Mouse (Mus musculus) forebrain, embryonic 15.5 days (tissue): ENCODE measurements around the gene Neurl1b. TPM values are rescaled to one million over a fixed set of nuclear protein-coding genes. Genes with fewer than 3 reads are reported as not detected.

Source experiments
- ATAC-seq: fragments of 200-750 bp; cut with Nextera tagmentation; replicated peaks from 2 replicates; pipeline ENCODE4 v1.8.0; 2017; ENCODE audit warnings: mild to moderate bottlenecking, moderate TSS enrichment, moderate library complexity
- H3K27ac ChIP-seq: fragments of 300-500 bp; sonication (generic); replicated peaks from 2 replicates; pipeline ENCODE4 v1.5.1; 2015; ENCODE audit warnings: mild to moderate bottlenecking, inconsistent platforms
- H3K27me3 ChIP-seq: fragments of 300-500 bp; sonication (generic); 2 replicates; pipeline ENCODE4 v1.6.1; 2015; ENCODE audit warnings: inconsistent platforms
- H3K36me3 ChIP-seq: fragments of 300-500 bp; sonication (generic); 2 replicates; pipeline ENCODE4 v1.6.1; 2015; ENCODE audit warnings: mild to moderate bottlenecking, inconsistent platforms
- H3K4me1 ChIP-seq: fragments of 300-500 bp; sonication (generic); 2 replicates; pipeline ENCODE4 v1.6.1; 2015; ENCODE audit warnings: inconsistent platforms
- H3K4me2 ChIP-seq: fragments of 300-500 bp; sonication (generic); replicated peaks from 2 replicates; pipeline ENCODE4 v1.6.1; 2015; ENCODE audit warnings: mild to moderate bottlenecking, inconsistent platforms
- H3K4me3 ChIP-seq: fragments of 300-500 bp; sonication (generic); 2 replicates; pipeline ENCODE4 v1.5.1; 2015; ENCODE audit warnings: mild to moderate bottlenecking, inconsistent platforms
- H3K9ac ChIP-seq: fragments of 300-500 bp; sonication (generic); replicated peaks from 2 replicates; pipeline ENCODE4 v1.6.1; 2015; ENCODE audit warnings: mild to moderate bottlenecking, inconsistent platforms
- H3K9me3 ChIP-seq: fragments of 300-500 bp; sonication (generic); 2 replicates; pipeline ENCODE4 v1.6.1; 2016; ENCODE audit warnings: inconsistent platforms
- WGBS: fragments of 180-500 bp; shearing (Covaris S2); methylation state at CpG from one replicate; pipeline ENCODE4 v1.1.7; 2015; ENCODE audit warnings: mixed read lengths; 5-methylcytosine and 5-hydroxymethylcytosine counted together
- polyA plus RNA-seq: library from polyadenylated mRNA; unstranded; fragments of >200 nt; fragmentation: Nextera tagmentation; extraction: Ambion mirVana; gene quantifications from 2 replicates; pipeline ENCODE4 v1.2.1, GENCODE M21; 2015

Gene Neurl1b
- 2.7 and 2.9 TPM in 2 replicates for polyA plus RNA-seq

DNA sequence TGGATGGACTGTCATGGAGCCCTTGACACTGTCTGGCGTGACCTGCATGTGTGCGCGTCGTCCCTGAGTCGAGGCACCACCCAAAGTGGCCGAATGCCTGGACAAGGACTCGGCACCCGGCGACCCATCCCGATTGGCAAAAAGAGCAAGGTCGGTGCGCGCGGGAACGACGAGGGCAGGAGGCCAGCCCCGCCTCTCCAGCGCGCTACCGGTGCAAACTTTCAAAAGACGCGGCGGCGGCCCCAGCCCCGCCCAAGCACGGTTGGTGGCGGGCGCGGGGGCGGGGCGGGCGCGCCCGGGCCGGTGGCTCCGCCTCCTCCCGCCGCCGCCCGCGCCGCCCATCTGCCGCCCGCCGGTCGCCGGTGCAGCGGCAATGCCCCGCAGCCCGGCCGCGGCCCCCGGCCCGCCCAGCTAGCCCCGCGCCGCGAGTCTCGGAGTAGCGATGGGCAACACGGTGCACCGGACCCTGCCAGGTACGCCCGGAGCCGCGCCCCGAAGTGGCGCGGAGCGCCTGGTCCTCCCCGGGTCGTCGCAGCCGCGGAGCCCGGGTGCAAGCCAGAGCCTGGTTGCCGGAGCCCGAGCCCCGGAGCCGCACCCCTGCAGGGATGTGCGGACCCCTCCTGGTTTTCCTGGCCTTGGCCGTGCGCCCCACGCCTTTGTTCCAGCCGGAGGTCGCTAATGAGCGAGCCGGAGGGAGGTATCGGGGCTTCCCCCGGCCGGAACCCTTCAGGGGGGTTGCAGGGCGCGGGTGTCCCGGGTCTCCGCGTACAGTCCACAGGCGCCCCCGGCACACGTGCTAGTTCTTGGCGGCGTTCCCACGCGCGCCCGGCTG, at the start of gene Neurl1b:
Neurl1b (plus strand) TSS at position 307 of the 832 bp plus-strand sequence.
- peak; percentile 55 for ATAC-seq
- peak within 1 kb of the TSS; percentile 65 for H3K9ac ChIP-seq
- peaks cover 16% of the 10 kb centered on the region for H3K4me1 ChIP-seq
- H3K36me3 ChIP-seq: no peaks in the 10 kb centered on the region
- H3K27ac ChIP-seq: peak within 1 kb of the TSS; percentile 29
- H3K27me3 ChIP-seq: 0 out of 2 replicates have a peak, but pooled peaks cover 2% of the 10 kb centered on the region
- no peaks in the 10 kb centered on the region for H3K9me3 ChIP-seq
- under 1% methylated on average over 92 of the region's 105 CpGs for WGBS
- peak within 1 kb of the TSS; percentile 85 for H3K4me3 ChIP-seq
- H3K4me2 ChIP-seq: peak within 1 kb of the TSS; percentile 96

DNA sequence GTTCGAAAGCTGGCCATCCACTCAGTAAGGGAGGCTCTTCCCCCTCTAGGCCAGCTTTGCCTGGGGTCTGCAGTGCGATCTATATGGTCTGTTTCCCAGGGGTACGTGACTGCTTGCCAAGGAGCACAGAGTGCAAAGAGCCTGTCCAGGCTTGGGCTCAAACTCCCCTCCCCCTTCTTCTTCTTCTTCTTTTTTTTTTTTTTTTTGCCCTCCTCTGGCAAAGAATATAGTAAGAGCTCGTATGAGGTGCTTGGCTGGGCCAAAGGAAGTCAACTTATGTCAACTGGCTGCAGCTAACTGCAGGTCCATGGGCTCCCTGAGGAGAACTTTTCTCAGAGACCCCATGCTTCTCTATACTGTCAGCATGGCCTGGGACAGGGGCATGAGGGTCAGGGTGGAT, 47.8 kb upstream of the Neurl1b start:
- no peak for ATAC-seq
- Histone ChIP-seq H3K9me3 (no peaks in the 10 kb centered on the region), H3K4me1 (peaks cover 40% of the 10 kb centered on the region), H3K4me3 (no peak overlapping the region), H3K9ac (no peak overlapping the region), H3K4me2 (no peak overlapping the region), H3K36me3 (no peaks in the 10 kb centered on the region), H3K27ac (no peak overlapping the region), H3K27me3 (no peaks in the 10 kb centered on the region)
- WGBS: 86% methylated on average over 4 of the region's 4 CpGs

DNA sequence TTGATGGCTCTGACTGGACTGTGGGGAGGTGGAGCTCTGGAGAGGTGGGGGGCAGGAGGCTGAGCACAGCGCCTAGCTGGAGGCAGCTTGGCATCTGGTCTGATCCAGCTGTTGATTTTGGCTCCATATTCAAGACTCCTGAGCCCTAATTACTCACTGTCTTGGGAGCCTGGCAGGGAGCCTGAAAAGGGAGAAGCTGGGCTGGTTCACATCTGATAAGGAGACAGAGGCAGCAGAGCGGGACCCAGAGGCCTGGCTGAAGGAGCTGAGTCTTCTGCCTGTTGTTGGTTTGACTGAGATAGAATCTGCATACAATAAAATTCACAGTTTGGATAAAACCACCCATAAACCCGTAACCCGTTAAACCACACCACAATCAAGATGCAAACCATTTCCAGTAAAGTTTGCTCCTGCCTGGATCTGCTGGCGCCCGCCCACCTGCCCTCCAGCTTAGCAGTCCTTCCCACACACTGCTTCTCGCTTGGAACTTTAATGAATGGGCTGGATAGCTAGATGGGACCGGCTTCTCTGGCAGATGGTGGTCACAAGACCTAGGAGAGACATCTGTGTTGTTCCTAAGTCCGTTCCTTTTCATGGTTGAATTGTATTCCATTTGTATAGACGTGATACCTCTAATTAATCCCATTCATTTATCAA, 46.2 kb upstream of the Neurl1b start:
- Histone ChIP-seq H3K27me3 (no peaks in the 10 kb centered on the region), H3K36me3 (no peaks in the 10 kb centered on the region), H3K9ac (no peak overlapping the region), H3K4me3 (no peak overlapping the region), H3K9me3 (no peaks in the 10 kb centered on the region), H3K4me2 (no peak overlapping the region), H3K4me1 (peaks cover 26% of the 10 kb centered on the region), H3K27ac (no peak overlapping the region)
- no peak for ATAC-seq
- 66% methylated on average over 10 of the region's 10 CpGs for WGBS

DNA sequence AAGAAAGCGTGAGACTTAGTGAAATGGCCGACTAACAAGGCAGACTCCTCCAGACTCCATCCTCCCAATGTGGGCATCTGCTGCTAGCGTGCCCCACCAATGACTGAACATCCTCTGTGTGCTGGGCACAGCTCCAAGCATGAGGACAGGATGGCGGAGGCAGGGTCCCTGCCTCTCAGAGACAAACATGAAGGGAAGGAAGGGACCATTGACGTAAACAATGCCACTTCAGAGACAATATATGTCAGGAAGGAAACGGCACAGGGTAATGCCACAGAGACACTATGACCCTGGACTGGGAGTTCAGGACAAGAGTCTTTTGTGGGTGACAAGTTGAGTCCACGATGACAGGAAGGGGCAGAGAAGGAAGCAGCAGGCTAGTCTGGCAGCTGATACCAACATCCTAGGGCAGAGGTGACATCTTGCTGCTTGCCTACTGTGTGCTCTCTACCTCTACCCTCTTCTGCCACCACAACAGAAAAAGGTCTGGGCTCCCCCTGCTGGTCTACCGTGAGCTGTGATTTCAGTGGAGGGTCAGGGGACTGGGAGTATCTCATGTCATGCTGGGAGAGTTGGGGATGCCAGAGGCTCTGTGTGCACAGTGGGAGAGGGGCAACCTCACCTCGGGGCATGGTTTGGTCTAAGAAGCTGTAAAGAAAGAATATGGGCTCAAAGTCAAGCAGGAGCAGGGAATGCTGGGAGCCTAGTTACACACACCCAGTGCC, 43.9 kb upstream of the Neurl1b start:
- WGBS: 26% methylated on average over 9 of the region's 9 CpGs
- Histone ChIP-seq H3K4me1 (peaks cover 14% of the 10 kb centered on the region), H3K4me3 (no peak overlapping the region), H3K36me3 (no peaks in the 10 kb centered on the region), H3K27me3 (no peaks in the 10 kb centered on the region), H3K9ac (no peak overlapping the region), H3K4me2 (no peak overlapping the region), H3K27ac (no peak overlapping the region), H3K9me3 (no peaks in the 10 kb centered on the region)
- no peak for ATAC-seq

DNA sequence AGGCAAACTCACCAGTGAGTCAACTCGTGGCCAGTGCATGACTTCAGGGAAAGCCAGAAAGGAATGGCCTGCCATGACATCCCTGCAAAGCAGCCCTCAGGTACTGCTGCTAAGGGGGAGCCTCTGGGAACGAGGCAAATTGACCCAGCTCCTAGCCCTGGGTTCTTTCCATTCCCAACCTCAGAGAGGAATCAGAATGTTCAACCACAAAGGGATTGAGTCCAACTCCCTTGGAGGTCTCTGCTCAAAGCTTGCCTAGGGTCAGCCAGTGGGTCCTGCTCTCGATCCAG, 43.4 kb upstream of the Neurl1b start:
- Histone ChIP-seq H3K27me3 (no peaks in the 10 kb centered on the region), H3K4me3 (no peak overlapping the region), H3K36me3 (no peaks in the 10 kb centered on the region), H3K4me2 (no peak overlapping the region), H3K27ac (no peak overlapping the region), H3K9me3 (no peaks in the 10 kb centered on the region), H3K4me1 (peaks cover 11% of the 10 kb centered on the region), H3K9ac (no peak overlapping the region)
- no peak for ATAC-seq
- WGBS: 55% methylated on average over 3 of the region's 3 CpGs

DNA sequence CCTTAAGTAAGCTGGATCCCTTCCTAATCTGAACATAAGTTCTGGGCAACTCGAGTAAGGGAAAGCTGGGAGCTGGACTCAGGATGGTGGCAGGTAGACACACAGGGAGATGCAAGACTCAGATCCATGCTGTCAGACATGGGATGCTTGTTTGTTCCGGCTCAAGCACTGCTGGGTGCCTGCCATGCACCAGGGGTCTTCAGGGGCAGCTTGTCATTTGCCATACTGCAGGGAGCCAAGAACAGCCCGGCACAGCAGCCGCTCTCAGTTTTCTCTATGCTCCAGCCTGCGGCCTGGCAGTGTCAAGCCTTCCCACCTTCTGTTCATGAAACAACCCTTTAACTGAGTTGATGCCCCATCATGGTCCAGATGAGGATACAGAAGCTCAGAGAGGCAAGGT, 41.4 kb upstream of the Neurl1b start:
- Histone ChIP-seq H3K9me3 (no peaks in the 10 kb centered on the region), H3K9ac (no peak overlapping the region), H3K27ac (no peak overlapping the region), H3K4me2 (no peak overlapping the region), H3K27me3 (no peaks in the 10 kb centered on the region), H3K36me3 (no peaks in the 10 kb centered on the region), H3K4me3 (no peak overlapping the region), H3K4me1 (peaks cover 10% of the 10 kb centered on the region)
- WGBS: 66% methylated on average over 5 of the region's 5 CpGs
- no peak for ATAC-seq

GRCm38 (mm10) chr17:26376416-26376815, 38.2 kb upstream of the Neurl1b start:
- Histone ChIP-seq H3K4me2 (no peak overlapping the region), H3K9me3 (no peaks in the 10 kb centered on the region), H3K4me3 (no peak overlapping the region), H3K4me1 (peaks cover 16% of the 10 kb centered on the region), H3K36me3 (no peaks in the 10 kb centered on the region), H3K9ac (no peak overlapping the region), H3K27me3 (no peaks in the 10 kb centered on the region), H3K27ac (no peak overlapping the region)
- no peak for ATAC-seq
- WGBS: 47% methylated on average over 1 of the region's 1 CpGs

DNA sequence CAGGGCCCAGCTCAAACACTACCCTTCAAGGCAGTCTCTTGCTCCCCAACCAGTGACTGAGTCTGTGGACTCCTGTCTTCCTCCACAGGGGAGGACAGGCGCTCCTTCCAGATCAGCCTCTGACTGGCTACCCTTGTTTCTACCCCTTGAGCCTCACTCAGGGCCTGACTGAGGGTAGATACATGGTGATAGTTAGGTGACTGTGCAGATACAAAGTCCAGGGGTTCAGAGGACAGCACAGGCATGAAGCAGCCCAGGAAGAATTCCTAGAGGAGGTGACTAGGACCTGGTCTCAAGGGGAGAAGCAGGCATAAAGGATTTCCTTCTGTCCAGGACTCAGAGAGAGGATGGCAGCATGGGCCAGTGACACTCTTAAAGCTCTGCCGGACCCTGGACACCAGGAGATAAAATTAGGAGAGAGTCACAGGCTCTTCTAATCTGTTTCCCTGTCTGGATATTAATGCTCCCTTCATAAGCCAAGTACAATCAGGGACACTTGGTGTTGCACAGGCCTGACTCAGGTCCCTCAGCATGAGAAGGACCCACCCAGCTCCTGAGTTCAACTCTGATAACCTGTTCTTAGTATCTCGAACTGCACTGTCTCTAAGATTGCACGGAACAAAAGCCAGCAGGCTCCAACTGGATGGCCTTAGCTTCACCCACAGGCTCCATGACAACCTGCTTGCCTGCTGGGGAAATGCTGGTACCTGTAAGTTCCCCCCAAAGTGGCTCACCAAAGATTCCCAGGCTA, 37.5 kb upstream of the Neurl1b start:
- no peaks in the 10 kb centered on the region for H3K9me3 ChIP-seq
- H3K27me3 ChIP-seq: no peaks in the 10 kb centered on the region
- H3K27ac ChIP-seq: no peak overlapping the region
- 79% methylated on average over 4 of the region's 4 CpGs for WGBS
- H3K4me3 ChIP-seq: no peak overlapping the region
- H3K36me3 ChIP-seq: no peaks in the 10 kb centered on the region
- H3K9ac ChIP-seq: no peak overlapping the region
- no peak for ATAC-seq
- no peak overlapping the region for H3K4me2 ChIP-seq
- peaks cover 23% of the 10 kb centered on the region for H3K4me1 ChIP-seq

DNA sequence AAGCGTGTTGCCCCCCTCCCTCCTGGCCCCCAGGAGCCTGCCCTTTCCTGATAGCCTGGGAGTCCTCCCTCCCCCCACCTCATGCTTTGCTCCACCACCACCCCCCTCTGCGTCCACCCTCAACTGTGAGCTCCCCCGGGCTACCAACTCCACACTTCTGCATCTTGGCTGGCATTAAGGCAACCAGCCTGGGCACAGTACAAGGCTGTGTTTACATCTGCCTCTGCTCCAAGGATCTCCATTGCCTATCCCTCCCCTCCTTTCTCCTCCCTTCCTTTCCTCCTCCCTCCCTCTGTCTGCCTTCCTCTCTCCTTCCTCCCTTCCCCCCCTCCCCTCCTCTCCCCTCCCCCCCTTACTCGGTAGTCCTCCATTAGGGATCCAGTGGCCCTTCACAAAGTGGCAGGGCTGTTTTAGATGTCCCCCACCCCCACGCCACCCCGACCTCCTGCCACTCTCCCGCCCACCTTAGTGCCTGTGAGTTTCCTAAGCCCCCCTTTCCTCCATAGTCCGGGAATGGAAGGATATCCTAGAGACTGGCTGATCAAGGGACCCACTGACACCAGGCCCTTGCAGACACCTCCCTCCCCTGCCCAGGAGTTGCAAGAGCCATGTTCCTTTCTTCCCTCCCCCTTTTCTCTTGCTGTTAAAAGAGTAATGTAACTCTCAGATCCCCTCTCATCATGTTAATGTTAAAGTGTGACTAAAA, 34.2 kb upstream of the Neurl1b start:
- peak overlapping the region; percentile 35 for H3K4me2 ChIP-seq
- peak; percentile 76; the same call in 1 of the 2 replicates for ATAC-seq

DNA sequence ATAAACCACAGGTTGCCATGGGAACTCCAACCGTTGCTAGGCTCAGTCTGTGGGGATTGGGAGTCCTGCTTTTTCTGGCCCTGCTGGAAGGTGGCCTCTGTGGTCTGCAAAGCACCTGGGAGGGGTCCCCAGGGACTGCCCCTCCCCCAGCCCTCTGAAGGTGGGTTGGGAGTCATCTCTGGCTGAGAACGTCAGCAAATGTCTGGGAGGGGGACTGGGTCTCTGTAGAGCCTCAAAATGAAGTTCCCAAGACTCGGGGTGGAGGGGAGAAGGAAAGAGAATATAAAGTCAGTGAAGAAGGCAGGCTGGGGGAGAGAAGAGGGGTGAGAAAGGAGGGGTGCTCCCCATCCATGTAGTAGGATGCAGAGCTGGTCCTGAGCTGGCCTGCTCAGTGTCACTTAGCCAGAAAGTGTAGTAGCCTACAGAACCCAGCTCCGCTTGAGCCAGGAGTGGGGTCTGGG, 33.6 kb upstream of the Neurl1b start:
- H3K27me3 ChIP-seq: no peaks in the 10 kb centered on the region
- H3K27ac ChIP-seq: peak overlapping the region; percentile 91
- H3K4me1 ChIP-seq: peaks cover 26% of the 10 kb centered on the region
- H3K4me3 ChIP-seq: no peak overlapping the region
- peak; percentile 83 for ATAC-seq
- no peaks in the 10 kb centered on the region for H3K36me3 ChIP-seq
- H3K9ac ChIP-seq: no peak overlapping the region
- 34% methylated on average over 4 of the region's 4 CpGs for WGBS
- H3K4me2 ChIP-seq: peak overlapping the region; percentile 35
- no peaks in the 10 kb centered on the region for H3K9me3 ChIP-seq

More for the DNA sequence above, 34.2 kb upstream of the Neurl1b start:
- H3K36me3 ChIP-seq: no peaks in the 10 kb centered on the region
- peaks cover 26% of the 10 kb centered on the region for H3K4me1 ChIP-seq
- H3K27me3 ChIP-seq: no peaks in the 10 kb centered on the region
- 34% methylated on average over 8 of the region's 8 CpGs for WGBS
- H3K27ac ChIP-seq: peak overlapping the region; percentile 91
- H3K4me3 ChIP-seq: no peak overlapping the region
- H3K9ac ChIP-seq: no peak overlapping the region
- H3K9me3 ChIP-seq: no peaks in the 10 kb centered on the region

GRCm38 (mm10) chr17:26381613-26382012, 33.0 kb upstream of the Neurl1b start:
- Histone ChIP-seq H3K4me2 (no peak overlapping the region), H3K9me3 (no peaks in the 10 kb centered on the region), H3K27ac (peak overlapping the region; percentile 91), H3K27me3 (no peaks in the 10 kb centered on the region), H3K4me1 (peaks cover 26% of the 10 kb centered on the region), H3K9ac (no peak overlapping the region), H3K4me3 (no peak overlapping the region), H3K36me3 (no peaks in the 10 kb centered on the region)
- WGBS: 58% methylated on average over 5 of the region's 5 CpGs
- ATAC-seq: peak; percentile 30; the same call in 1 of the 2 replicates
